ENCODE assay signal across 13 mouse cellular contexts in genomic region chr2:139311401-139311812, GRCm38 (mm10).
DNase-seq lines count a peak whose midpoint lies in the region; ATAC-seq lines count a peak whose summit lies in the region.
"Had no signal": no experiment of that assay in that cellular context is flagged by ENCODE, and none has a peak within 500 bp of the region (broad histone marks: within the 10 kb centered on the region; RNA-seq: fewer than 3 reads in every experiment).

No protein-coding gene starts in this region.

- no peaks in the 10 kb centered on the region for H3K4me1 ChIP-seq in forebrain, embryonic 13.5 days
- H3K4me1 ChIP-seq in forebrain, embryonic 11.5 days (replicated peaks; ENCODE audit: control insufficient read depth, insufficient read depth, low read length) = no peaks in the 10 kb centered on the region

- H3K9ac ChIP-seq in forebrain, embryonic 13.5 days = no peak overlapping the region
- no peak overlapping the region for H3K9ac ChIP-seq in forebrain, embryonic 11.5 days (ENCODE audit: low read length)
- H3K9ac ChIP-seq: liver, embryonic 14.5 days had no signal

- H3K4me3 ChIP-seq in forebrain, embryonic 13.5 days = no peak overlapping the region
- H3K4me3 ChIP-seq in forebrain, embryonic 11.5 days (ENCODE audit: low read depth, low read length) = no peak overlapping the region

- ATAC-seq in forebrain, embryonic 13.5 days = peak; percentile 98
- no peak for ATAC-seq in forebrain, embryonic 11.5 days (replicated peaks; ENCODE audit: low FRiP score)

- H3K4me2 ChIP-seq in forebrain, embryonic 13.5 days = no peak overlapping the region
- no peak overlapping the region for H3K4me2 ChIP-seq in forebrain, embryonic 11.5 days (ENCODE audit: low read depth, low read length, severe bottlenecking)

- DNase-seq in forebrain, embryonic 11.5 days (ENCODE audit: low spot score) = no peak
- peak; percentile 99 for DNase-seq in brain, adult 2 months (ENCODE audit: low read depth, low spot score)
- DNase-seq in cerebellum, postnatal 14 days = peak; percentile 79 to 86
- DNase-seq in layer of hippocampus, adult 9-10 months (ENCODE audit: low spot score) = peak; percentile 55
- no peak for DNase-seq in urinary bladder, postnatal 14 days (ENCODE audit: low spot score)
- DNase-seq in ovary, postnatal 14 days (ENCODE audit: low spot score) = no peak
- DNase-seq in adipocyte (ENCODE audit: low spot score) = no peak
- DNase-seq: heart, adult 11 months; heart, postnatal 36 days; kidney, adult 9 months; lung, postnatal 4 days had no signal

- 72% methylated on average over 1 of the region's 1 CpGs for WGBS in forebrain, embryonic 13.5 days
- WGBS in forebrain, embryonic 11.5 days = 82% methylated on average over 1 of the region's 1 CpGs

- no peak overlapping the region for H3K27ac ChIP-seq in forebrain, embryonic 13.5 days
- H3K27ac ChIP-seq in forebrain, embryonic 11.5 days (ENCODE audit: low read depth, low read length) = no peak overlapping the region
- H3K27ac ChIP-seq: liver, embryonic 14.5 days had no signal

- H3K9me3 ChIP-seq in forebrain, embryonic 13.5 days (replicated peaks) = no peaks in the 10 kb centered on the region
- H3K9me3 ChIP-seq in forebrain, embryonic 11.5 days (ENCODE audit: control insufficient read depth, low read length) = no peaks in the 10 kb centered on the region

- no peaks in the 10 kb centered on the region for H3K27me3 ChIP-seq in forebrain, embryonic 13.5 days
- H3K27me3 ChIP-seq in forebrain, embryonic 11.5 days (ENCODE audit: control insufficient read depth, insufficient read depth, low read length) = no peaks in the 10 kb centered on the region

- no peaks in the 10 kb centered on the region for H3K36me3 ChIP-seq in forebrain, embryonic 13.5 days (ENCODE audit: poor library complexity, severe bottlenecking)
- no peaks in the 10 kb centered on the region for H3K36me3 ChIP-seq in forebrain, embryonic 11.5 days (ENCODE audit: control insufficient read depth, insufficient read depth, low read length)

Comparison
In these comparisons a context has a peak if more than half of its experiments do, and no peak if none do; other contexts are left out.
1. DNase-seq: peak in brain, adult 2 months (single experiment), cerebellum, postnatal 14 days (2 of 2) and layer of hippocampus, adult 9-10 months (single experiment); none in forebrain, embryonic 11.5 days (single experiment), urinary bladder, postnatal 14 days (single experiment), ovary, postnatal 14 days (single experiment) and adipocyte (single experiment).